Mouse (Mus musculus): ENCODE data around the gene Runx3. TPM values are rescaled to one million over a fixed set of nuclear protein-coding genes. Genes with fewer than 3 reads are reported as not detected.

Gene Runx3
- polyA plus RNA-seq (2012; rRNA removed), result 0.04 TPM in 1 of 2 replicates, not detected in the other

DNA sequence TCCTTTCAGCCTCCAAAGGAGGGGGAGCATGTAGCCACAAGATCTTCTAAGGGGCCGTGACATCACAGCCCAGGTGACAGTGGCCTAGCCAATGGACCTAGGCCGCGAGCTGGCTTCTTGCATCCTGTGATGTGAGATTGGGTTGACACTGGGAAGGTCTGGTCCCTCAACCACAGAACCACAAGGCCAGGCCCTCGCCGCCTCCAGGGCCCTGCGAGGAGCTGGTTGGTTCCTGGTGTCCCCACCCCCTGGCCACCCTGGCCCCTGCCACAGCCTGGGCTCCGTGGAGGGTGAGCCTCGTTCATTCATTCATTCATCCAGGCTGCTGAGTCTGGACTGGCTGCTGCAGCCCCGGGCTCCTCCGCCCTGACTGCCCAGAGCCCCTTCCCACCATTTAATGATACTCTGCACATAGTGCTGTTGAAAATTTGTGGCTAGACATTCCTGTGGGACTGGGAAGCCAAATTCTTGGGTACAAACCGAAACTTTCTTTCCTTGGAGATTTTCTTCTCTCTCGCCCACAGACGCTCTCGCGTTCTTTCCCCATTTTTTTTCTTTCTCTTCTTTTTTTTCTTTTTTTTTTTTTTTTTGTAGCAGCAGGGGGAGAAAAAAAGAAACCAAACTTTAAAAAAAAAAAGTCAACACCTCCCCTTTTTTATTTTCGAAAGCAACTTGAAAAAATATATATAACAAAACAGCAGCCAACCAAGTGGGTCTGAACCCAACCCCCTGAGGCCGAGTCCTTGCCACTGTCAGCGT lies at the start of gene Runx3:
TSS of gene Runx3 (plus strand) at position 311 of the 759 bp plus-strand sequence.
- Histone ChIP-seq H3K4me1 (ENCODE audit: control insufficient read depth, insufficient read depth, low read length) (no peaks in the 10 kb centered on the region), H3K27ac (ENCODE audit: insufficient read depth, low read length) (no peak within 1 kb of the TSS), H3K4me3 (ENCODE audit: insufficient read depth, low read length) (no peak within 1 kb of the TSS)
- no peak for TF ChIP-seq POLR2A (IDR thresholded peaks at IDR 0.05; ENCODE audit: extremely low read depth, insufficient read depth, low read length)
- no peak for TF ChIP-seq CTCF (IDR thresholded peaks at IDR 0.05; ENCODE audit: extremely low read depth, insufficient read depth, low read length)

DNA sequence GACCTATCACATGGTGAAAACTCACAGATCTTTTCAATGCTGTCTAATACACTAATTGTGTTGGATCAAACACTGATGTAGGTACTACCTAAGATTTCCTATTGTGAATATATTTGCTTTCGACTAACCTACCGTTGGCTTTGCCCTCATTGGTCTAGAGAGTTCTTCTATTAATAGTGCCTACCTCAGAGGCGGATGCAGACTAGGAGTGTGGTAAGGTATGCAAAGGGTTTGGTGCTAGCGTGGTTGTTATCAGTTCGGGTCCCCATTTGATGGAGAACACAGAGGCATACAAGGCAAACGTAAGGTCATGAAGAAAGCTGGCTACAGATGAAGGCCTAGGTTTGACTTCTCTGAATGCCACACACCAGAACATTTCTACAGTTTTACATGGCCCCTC lies 47.8 kb upstream of the Runx3 start:
- Histone ChIP-seq H3K4me1 (ENCODE audit: control insufficient read depth, insufficient read depth, low read length) (no peaks in the 10 kb centered on the region), H3K4me3 (ENCODE audit: insufficient read depth, low read length) (no peak overlapping the region), H3K27ac (ENCODE audit: insufficient read depth, low read length) (no peak overlapping the region)
- TF ChIP-seq POLR2A (IDR thresholded peaks at IDR 0.05; ENCODE audit: extremely low read depth, insufficient read depth, low read length), result no peak
- TF ChIP-seq CTCF (IDR thresholded peaks at IDR 0.05; ENCODE audit: extremely low read depth, insufficient read depth, low read length), result no peak

DNA sequence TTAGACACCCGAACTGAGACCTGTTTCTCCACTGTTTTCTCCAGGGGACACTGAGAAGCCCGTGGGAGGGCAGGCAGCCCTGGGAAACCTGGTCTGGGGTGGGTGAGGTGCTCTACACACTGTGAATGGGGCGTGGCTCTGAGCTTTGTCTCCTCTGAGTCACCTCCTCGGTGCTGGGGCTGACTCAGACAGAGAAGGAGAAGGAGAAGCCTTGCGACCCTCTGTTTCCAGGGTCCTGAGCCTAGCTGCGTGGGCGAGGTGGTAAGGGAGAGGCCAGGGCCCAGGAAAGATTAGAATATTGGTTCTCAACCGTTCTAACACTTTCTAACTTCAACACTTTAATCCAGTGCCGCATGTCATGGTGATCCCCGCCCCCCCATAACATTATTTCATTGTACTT lies 46.9 kb upstream of the Runx3 start:
- no peak overlapping the region for H3K27ac ChIP-seq (ENCODE audit: insufficient read depth, low read length)
- H3K4me3 ChIP-seq (ENCODE audit: insufficient read depth, low read length), result no peak overlapping the region
- TF ChIP-seq CTCF (IDR thresholded peaks at IDR 0.05; ENCODE audit: extremely low read depth, insufficient read depth, low read length) (no peak), POLR2A (IDR thresholded peaks at IDR 0.05; ENCODE audit: extremely low read depth, insufficient read depth, low read length) (no peak)
- H3K4me1 ChIP-seq (ENCODE audit: control insufficient read depth, insufficient read depth, low read length), result no peaks in the 10 kb centered on the region

DNA sequence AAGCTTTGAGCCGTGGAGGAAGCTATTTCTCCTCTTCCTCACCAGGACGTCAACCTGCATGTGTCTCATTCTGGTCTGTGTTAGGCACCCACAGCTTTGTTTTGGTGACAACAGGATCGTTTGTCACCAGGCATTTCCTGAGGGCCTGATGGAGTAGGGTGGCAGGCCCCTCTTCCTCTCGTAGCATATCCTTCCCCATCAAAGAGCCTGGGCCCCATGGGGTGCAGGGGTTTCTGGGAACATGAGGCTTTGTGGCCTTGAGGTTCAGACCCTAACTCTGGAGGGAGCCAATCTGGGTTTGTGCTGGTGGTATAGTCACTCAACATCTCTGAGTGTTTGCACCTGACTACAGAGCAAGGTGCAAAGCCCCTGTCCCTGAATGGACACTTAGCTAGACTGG lies 45.8 kb upstream of the Runx3 start:
- H3K4me3 ChIP-seq (ENCODE audit: insufficient read depth, low read length), result no peak overlapping the region
- TF ChIP-seq POLR2A (IDR thresholded peaks at IDR 0.05; ENCODE audit: extremely low read depth, insufficient read depth, low read length), result no peak
- no peak for TF ChIP-seq CTCF (IDR thresholded peaks at IDR 0.05; ENCODE audit: extremely low read depth, insufficient read depth, low read length)

DNA sequence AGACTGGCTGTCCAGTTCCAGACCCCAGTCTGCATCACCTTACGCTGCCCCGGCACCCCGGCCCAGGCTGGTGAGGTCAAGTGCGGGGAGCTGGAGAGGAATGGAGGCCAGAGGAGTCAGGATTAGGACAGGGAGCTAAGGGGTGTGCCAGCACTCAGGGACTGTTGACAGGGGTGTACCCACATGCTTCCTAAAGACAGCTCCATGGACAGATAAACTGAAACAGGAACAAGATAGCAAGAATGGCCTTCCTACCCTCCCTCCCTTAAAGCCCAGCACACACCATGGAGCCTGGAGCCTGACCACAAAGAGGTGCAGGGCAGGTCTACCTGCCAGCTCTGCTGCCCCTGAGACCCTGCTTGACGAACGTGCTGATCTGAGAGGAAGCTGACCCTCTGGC lies 45.1 kb upstream of the Runx3 start:
- Histone ChIP-seq H3K4me1 (ENCODE audit: control insufficient read depth, insufficient read depth, low read length) (no peaks in the 10 kb centered on the region), H3K27ac (ENCODE audit: insufficient read depth, low read length) (no peak overlapping the region), H3K4me3 (ENCODE audit: insufficient read depth, low read length) (no peak overlapping the region)
- no peak for TF ChIP-seq POLR2A (IDR thresholded peaks at IDR 0.05; ENCODE audit: extremely low read depth, insufficient read depth, low read length)
- TF ChIP-seq CTCF (IDR thresholded peaks at IDR 0.05; ENCODE audit: extremely low read depth, insufficient read depth, low read length), result no peak

More for the DNA sequence above, 45.8 kb upstream of the Runx3 start:
- Histone ChIP-seq H3K27ac (ENCODE audit: insufficient read depth, low read length) (no peak overlapping the region), H3K4me1 (ENCODE audit: control insufficient read depth, insufficient read depth, low read length) (no peaks in the 10 kb centered on the region)

DNA sequence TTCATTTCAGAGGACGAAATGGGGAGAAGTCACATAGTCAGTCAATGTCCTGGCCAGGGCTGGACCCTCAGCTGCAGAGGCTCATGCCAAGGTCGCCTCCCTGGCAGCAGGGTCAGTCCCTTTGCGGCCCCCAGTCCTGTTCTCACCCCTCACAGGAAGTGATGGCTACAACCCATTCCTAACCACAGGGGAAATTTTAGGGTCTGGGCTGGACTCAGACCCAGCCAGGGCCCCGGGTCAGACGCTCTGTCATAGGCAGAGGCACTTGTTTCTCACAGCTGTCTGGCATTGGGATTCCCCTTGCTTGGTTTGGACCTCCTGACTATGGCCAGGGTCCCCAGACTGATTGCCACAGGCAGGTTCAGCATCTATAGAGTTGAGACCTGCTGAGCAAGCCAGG lies 43.8 kb upstream of the Runx3 start:
- no peak overlapping the region for H3K4me3 ChIP-seq (ENCODE audit: insufficient read depth, low read length)
- no peak for TF ChIP-seq CTCF (IDR thresholded peaks at IDR 0.05; ENCODE audit: extremely low read depth, insufficient read depth, low read length)
- TF ChIP-seq POLR2A (IDR thresholded peaks at IDR 0.05; ENCODE audit: extremely low read depth, insufficient read depth, low read length), result no peak
- H3K27ac ChIP-seq (ENCODE audit: insufficient read depth, low read length), result no peak overlapping the region
- H3K4me1 ChIP-seq (ENCODE audit: control insufficient read depth, insufficient read depth, low read length), result no peaks in the 10 kb centered on the region

DNA sequence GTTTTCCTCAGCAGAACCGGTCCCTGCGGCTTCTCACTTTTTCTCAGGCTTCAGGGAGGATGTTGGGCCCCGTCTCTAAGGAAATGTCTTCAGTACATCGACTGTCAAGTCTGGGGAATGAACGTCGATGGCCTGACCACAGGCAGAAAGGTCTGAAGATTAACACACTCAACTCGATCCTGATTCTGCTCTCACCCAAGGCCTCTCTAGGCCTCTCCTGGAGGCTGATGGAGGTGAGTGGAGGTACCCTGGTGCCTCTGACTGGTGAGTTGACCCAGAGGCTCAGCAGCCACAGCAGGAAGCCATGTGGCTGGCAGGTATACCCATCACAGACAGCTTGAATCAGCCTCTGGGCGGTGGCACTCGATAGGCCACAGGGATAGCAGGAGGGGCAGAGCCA lies 43.3 kb upstream of the Runx3 start:
- TF ChIP-seq POLR2A (IDR thresholded peaks at IDR 0.05; ENCODE audit: extremely low read depth, insufficient read depth, low read length), result no peak
- no peak for TF ChIP-seq CTCF (IDR thresholded peaks at IDR 0.05; ENCODE audit: extremely low read depth, insufficient read depth, low read length)
- no peaks in the 10 kb centered on the region for H3K4me1 ChIP-seq (ENCODE audit: control insufficient read depth, insufficient read depth, low read length)
- no peak overlapping the region for H3K4me3 ChIP-seq (ENCODE audit: insufficient read depth, low read length)
- no peak overlapping the region for H3K27ac ChIP-seq (ENCODE audit: insufficient read depth, low read length)

DNA sequence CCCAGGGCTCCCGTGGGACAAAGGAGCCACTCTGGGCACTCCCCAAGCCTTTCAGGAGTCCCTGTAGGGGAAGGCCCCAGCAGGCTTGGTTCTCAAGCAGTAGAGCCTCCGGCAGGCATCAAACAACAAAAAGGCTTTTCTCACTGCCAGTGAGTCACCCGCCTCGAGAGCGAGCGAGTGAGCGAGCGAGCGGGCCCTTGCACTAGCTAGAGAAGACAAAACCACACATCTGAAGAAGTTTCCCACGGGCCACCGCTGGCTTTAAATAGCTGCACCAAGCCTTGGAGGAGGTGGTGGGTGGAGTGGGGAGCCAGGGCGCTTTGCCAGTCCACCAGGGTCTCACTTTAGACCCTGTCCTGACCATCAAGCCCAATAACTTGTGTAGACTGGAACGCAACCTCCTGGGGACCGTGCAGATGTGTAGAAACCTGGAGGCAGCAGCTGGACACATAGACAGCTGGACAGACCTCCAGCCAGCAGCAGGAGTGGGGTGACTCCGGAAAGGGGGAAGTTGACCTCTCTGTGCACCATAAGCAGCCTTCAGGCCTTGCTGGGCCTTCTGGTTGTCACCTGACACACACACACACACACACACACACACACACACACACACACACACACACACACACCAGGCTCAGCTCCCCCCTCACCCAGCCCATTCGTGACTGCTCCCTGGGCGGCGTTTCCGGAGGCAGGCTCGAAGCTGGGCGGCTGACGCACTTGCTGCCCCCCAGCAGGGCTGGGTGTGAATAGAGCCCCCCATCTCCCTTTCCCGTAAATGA lies 40.4 kb upstream of the Runx3 start:
- Histone ChIP-seq H3K4me1 (ENCODE audit: control insufficient read depth, insufficient read depth, low read length) (no peaks in the 10 kb centered on the region), H3K4me3 (ENCODE audit: insufficient read depth, low read length) (no peak overlapping the region), H3K27ac (ENCODE audit: insufficient read depth, low read length) (no peak overlapping the region)
- no peak for TF ChIP-seq POLR2A (IDR thresholded peaks at IDR 0.05; ENCODE audit: extremely low read depth, insufficient read depth, low read length)
- TF ChIP-seq CTCF (IDR thresholded peaks at IDR 0.05; ENCODE audit: extremely low read depth, insufficient read depth, low read length), result no peak

DNA sequence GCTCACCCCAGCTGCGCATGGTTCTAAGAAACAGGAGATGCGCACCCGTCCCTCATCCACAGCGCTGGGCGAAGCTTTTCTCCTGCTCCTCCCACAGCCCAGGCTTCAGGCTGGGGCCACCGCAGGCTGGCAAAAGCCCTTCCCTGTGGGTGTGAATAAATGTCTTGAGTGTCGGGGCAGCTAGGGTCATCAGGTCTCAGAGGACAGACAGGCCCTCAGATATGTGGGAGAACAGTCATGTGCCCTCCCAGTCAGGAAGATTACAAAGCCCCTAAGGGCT lies 39.9 kb upstream of the Runx3 start:
- no peak overlapping the region for H3K4me3 ChIP-seq (ENCODE audit: insufficient read depth, low read length)
- H3K27ac ChIP-seq (ENCODE audit: insufficient read depth, low read length), result no peak overlapping the region
- TF ChIP-seq CTCF (IDR thresholded peaks at IDR 0.05; ENCODE audit: extremely low read depth, insufficient read depth, low read length), result no peak
- TF ChIP-seq POLR2A (IDR thresholded peaks at IDR 0.05; ENCODE audit: extremely low read depth, insufficient read depth, low read length), result no peak
- no peaks in the 10 kb centered on the region for H3K4me1 ChIP-seq (ENCODE audit: control insufficient read depth, insufficient read depth, low read length)

DNA sequence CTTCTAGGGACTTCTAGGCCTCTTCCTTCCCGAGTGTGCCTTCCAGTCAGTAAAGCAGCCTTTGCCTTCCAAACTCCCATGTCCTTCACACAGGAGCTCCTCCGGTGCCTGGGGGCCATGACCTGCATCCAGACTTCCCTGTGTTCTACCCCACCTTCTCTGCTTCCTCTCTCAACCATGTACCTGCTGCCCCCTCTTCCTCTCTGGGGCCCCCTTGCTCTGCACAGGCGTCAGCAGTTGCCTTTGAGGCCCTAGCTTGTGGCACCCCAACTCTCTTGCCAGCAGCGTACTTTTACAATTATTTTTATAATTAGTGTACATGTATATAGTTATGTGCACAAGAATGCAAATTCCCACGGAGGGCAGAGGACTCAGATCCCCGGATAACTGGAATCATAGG lies 37.4 kb upstream of the Runx3 start:
- H3K4me1 ChIP-seq (ENCODE audit: control insufficient read depth, insufficient read depth, low read length), result no peaks in the 10 kb centered on the region
- no peak for TF ChIP-seq CTCF (IDR thresholded peaks at IDR 0.05; ENCODE audit: extremely low read depth, insufficient read depth, low read length)
- no peak for TF ChIP-seq POLR2A (IDR thresholded peaks at IDR 0.05; ENCODE audit: extremely low read depth, insufficient read depth, low read length)

More for the DNA sequence above, 37.4 kb upstream of the Runx3 start:
- Histone ChIP-seq H3K27ac (ENCODE audit: insufficient read depth, low read length) (no peak overlapping the region), H3K4me3 (ENCODE audit: insufficient read depth, low read length) (no peak overlapping the region)

Measured in cortical plate, adult 2 months (tissue).